Mouse (Mus musculus) heart, postnatal 4 days (tissue): ENCODE measurements around the gene Gm20822. TPM values are rescaled to one million over a fixed set of nuclear protein-coding genes. Genes with fewer than 3 reads are reported as not detected.
"Not testable (repeated sequence)": the region's sequence is repeated elsewhere in the genome, so short reads cannot be mapped to it uniquely, and the experiment has no call there.

ENCODE experiments used
- DNase-seq: peaks from one replicate; pipeline ENCODE4 v3.0.0; 2021
- total RNA-seq, 2 experiments: library from RNA; stranded (reverse); gene quantifications; 2 replicates each; pipeline ENCODE4 v1.2.3; 2021

Gm20822 gene
- not detected for total RNA-seq

DNA sequence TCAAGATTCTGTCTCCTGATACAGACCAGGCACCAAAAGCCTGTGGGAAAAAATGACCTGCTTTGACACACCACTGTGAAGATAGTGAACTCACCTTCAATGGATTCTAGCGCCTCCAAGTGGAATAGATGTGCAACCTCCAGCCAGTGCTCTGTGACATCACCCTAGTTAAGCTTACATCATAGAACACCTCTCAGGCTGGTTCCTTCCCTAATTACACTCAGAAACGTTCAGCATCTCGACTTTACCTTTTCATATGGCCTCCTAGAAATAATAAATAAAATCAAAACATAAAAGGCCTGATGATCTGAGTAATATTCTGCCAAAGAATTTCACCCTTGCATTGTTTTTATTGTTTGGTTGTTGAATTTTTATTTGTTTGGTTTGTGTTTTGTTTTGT is at the start of gene Gm20822:
TSS of gene Gm20822 (minus strand) at position 101 of the 400 bp plus-strand sequence.
- DNase-seq, result not testable (repeated sequence)
